26 mouse cellular contexts compared by ENCODE assay signal in the genomic region with DNA sequence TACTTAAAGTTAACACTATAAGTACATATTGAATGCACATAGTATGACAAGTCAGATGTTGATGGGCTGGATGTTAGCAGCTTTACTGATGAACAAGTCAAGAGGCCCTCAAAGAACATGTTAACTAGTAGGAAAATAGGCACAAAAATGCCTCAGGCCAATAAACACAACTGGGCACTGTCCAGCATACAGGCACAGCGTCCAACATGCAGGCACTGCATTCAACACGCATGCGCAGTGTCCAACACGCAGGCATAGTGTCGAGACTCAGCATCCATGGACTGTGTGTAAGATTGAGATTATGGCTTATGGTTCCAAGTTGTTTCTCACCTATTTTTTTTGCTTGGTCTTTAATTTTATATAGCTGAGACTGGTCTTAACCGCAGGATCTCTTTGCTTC.
"Had no signal": no experiment of that assay in that cellular context is flagged by ENCODE, and none has a peak within 500 bp of the region (broad histone marks: within the 10 kb centered on the region; RNA-seq: fewer than 3 reads in every experiment).

No protein-coding gene starts in this region.

- H3K9me3 ChIP-seq: embryonic facial prominence, embryonic 10.5 days; embryonic facial prominence, embryonic 12.5 days; embryonic facial prominence, embryonic 13.5 days; embryonic facial prominence, embryonic 15.5 days; forebrain, embryonic 10.5 days; forebrain, embryonic 12.5 days; forebrain, embryonic 13.5 days; forebrain, embryonic 15.5 days had no signal

- H3K4me1 ChIP-seq: forebrain, embryonic 12.5 days; forebrain, embryonic 13.5 days; forebrain, embryonic 15.5 days had no signal

- H3K36me3 ChIP-seq: embryonic facial prominence, embryonic 10.5 days; embryonic facial prominence, embryonic 12.5 days; embryonic facial prominence, embryonic 13.5 days; embryonic facial prominence, embryonic 15.5 days; forebrain, embryonic 10.5 days; forebrain, embryonic 12.5 days; forebrain, embryonic 15.5 days had no signal

- DNase-seq: cerebellum, adult 9-10 months; cerebellum, adult 9-11 months; cerebellum, postnatal 10 days; cerebellum, postnatal 14 days; cerebellum, postnatal 25 days; cerebellum, postnatal 36 days; embryo, embryonic 11 days; forebrain, postnatal 0 days; gastrocnemius, adult 2 months; gastrocnemius, postnatal 10 days; gastrocnemius, postnatal 14 days; gastrocnemius, postnatal 25 days; gastrocnemius, postnatal 36 days; heart, adult 18-20 months had no signal

- H3K4me3 ChIP-seq: embryonic facial prominence, embryonic 10.5 days; embryonic facial prominence, embryonic 12.5 days; embryonic facial prominence, embryonic 13.5 days; embryonic facial prominence, embryonic 15.5 days; erythroblast, embryonic 14.5 days; forebrain, embryonic 10.5 days; forebrain, embryonic 12.5 days; forebrain, embryonic 13.5 days; forebrain, embryonic 15.5 days; gastrocnemius, adult 2 months had no signal

- H3K4me2 ChIP-seq: embryonic facial prominence, embryonic 12.5 days; embryonic facial prominence, embryonic 13.5 days; embryonic facial prominence, embryonic 15.5 days; forebrain, embryonic 12.5 days; forebrain, embryonic 13.5 days; forebrain, embryonic 15.5 days; heart, embryonic 11.5 days had no signal

- H3K9ac ChIP-seq: embryonic facial prominence, embryonic 12.5 days; embryonic facial prominence, embryonic 13.5 days; embryonic facial prominence, embryonic 15.5 days; forebrain, embryonic 12.5 days; forebrain, embryonic 13.5 days; forebrain, embryonic 15.5 days; forebrain, postnatal 0 days had no signal

- ATAC-seq: forebrain, embryonic 13.5 days; forebrain, embryonic 14.5 days; forebrain, embryonic 15.5 days; forebrain, embryonic 16.5 days; forebrain, postnatal 0 days had no signal

- H3K27ac ChIP-seq: embryonic facial prominence, embryonic 10.5 days; embryonic facial prominence, embryonic 12.5 days; embryonic facial prominence, embryonic 13.5 days; embryonic facial prominence, embryonic 15.5 days; forebrain, embryonic 10.5 days; forebrain, embryonic 12.5 days; forebrain, embryonic 13.5 days; forebrain, embryonic 15.5 days had no signal

- H3K27me3 ChIP-seq: embryonic facial prominence, embryonic 12.5 days; embryonic facial prominence, embryonic 15.5 days; forebrain, embryonic 12.5 days; forebrain, embryonic 13.5 days; forebrain, embryonic 15.5 days had no signal
